Mouse (Mus musculus): Measurements from ENCODE around the gene Usp43. TPM values are rescaled to one million over a fixed set of nuclear protein-coding genes. Genes with fewer than 3 reads are reported as not detected.

Usp43 gene
- polyA plus RNA-seq, 1 experiment from 2014 or later = 0.35 TPM

Other genes with a start within 250 kb of the Usp43 start
- gene Rcvrn, start 226.8 kb downstream of the Usp43 start, polyA plus RNA-seq (2015; fragmentation: Nextera tagmentation; extraction: Ambion mirVana) = not detected in 2 replicates
- 0.15 TPM in 1 of 2 replicates, not detected in the other for gene Glp2r, start 151.0 kb downstream of the Usp43 start, polyA plus RNA-seq (2015; fragmentation: Nextera tagmentation; extraction: Ambion mirVana)
- gene Gsg1l2, start 147.5 kb downstream of the Usp43 start, polyA plus RNA-seq (2015; fragmentation: Nextera tagmentation; extraction: Ambion mirVana) = not detected in 2 replicates
- gene Dhrs7c, start 124.0 kb downstream of the Usp43 start, polyA plus RNA-seq (2015; fragmentation: Nextera tagmentation; extraction: Ambion mirVana) = not detected in 2 replicates
- gene Cfap52, start 43.5 kb upstream of the Usp43 start, polyA plus RNA-seq (2015; fragmentation: Nextera tagmentation; extraction: Ambion mirVana) = 0.95 and 1.6 TPM in 2 replicates
- gene Stx8, start 44.0 kb upstream of the Usp43 start, polyA plus RNA-seq (2015; fragmentation: Nextera tagmentation; extraction: Ambion mirVana) = 73.8 and 74.2 TPM in 2 replicates

Measured in neural tube, embryonic 13.5 days (tissue).